Mouse (Mus musculus) thymus, adult 2 months (tissue): ENCODE results near the gene Tex48. TPM values are rescaled to one million over a fixed set of nuclear protein-coding genes. Genes with fewer than 3 reads are reported as not detected.

Source experiments
- DNase-seq: peaks from one replicate; pipeline ENCODE4 v3.0.0; 2021
- H3K27ac ChIP-seq: fragments of 200-500 bp; 2 replicates; pipeline ENCODE4 v1.5.1; 2012; ENCODE audit warnings: low read length, control low read depth; ENCODE audit not compliant: control insufficient read depth, insufficient read depth
- H3K27me3 ChIP-seq: fragments of 200-500 bp; 2 replicates; pipeline ENCODE4 v1.6.1; 2012; ENCODE audit warnings: mild to moderate bottlenecking, low read length, moderate library complexity, mixed read lengths; ENCODE audit not compliant: control insufficient read depth, insufficient read depth
- H3K36me3 ChIP-seq: fragments of 200-500 bp; 2 replicates; pipeline ENCODE4 v1.6.1; 2012; ENCODE audit warnings: mild to moderate bottlenecking, low read length, moderate library complexity; ENCODE audit not compliant: control insufficient read depth, insufficient read depth
- H3K4me1 ChIP-seq: fragments of 200-500 bp; replicated peaks from 2 replicates; pipeline ENCODE4 v1.6.1; 2012; ENCODE audit warnings: low read length; ENCODE audit not compliant: control insufficient read depth, insufficient read depth
- H3K4me3 ChIP-seq: fragments of 200-500 bp; 2 replicates; pipeline ENCODE4 v1.5.1; 2012; ENCODE audit warnings: mild to moderate bottlenecking, low read length, control low read depth, moderate library complexity; ENCODE audit not compliant: control insufficient read depth, insufficient read depth
- CTCF ChIP-seq: fragments of 200-500 bp; IDR thresholded peaks from 2 replicates; pipeline ENCODE4 v1.5.1; 2012; ENCODE audit warnings: mild to moderate bottlenecking, control low read depth, low read length, moderate library complexity, borderline replicate concordance; ENCODE audit not compliant: control insufficient read depth, poor library complexity, insufficient read depth; ENCODE audit errors: extremely low read depth
- WGBS: fragments of 180-500 bp; shearing (Covaris S2); methylation state at CpG from one replicate; pipeline ENCODE4 v1.1.7; 2018; 5-methylcytosine and 5-hydroxymethylcytosine counted together
- polyA plus RNA-seq: library from polyadenylated mRNA; depleted of rRNA; stranded (reverse); fragments of >200 nt; gene quantifications from 2 replicates; pipeline ENCODE4 v1.2.3, GENCODE M21; 2012; rRNA removed

Gene Tex48
- polyA plus RNA-seq, 1 experiment = 0.28 TPM

DNA sequence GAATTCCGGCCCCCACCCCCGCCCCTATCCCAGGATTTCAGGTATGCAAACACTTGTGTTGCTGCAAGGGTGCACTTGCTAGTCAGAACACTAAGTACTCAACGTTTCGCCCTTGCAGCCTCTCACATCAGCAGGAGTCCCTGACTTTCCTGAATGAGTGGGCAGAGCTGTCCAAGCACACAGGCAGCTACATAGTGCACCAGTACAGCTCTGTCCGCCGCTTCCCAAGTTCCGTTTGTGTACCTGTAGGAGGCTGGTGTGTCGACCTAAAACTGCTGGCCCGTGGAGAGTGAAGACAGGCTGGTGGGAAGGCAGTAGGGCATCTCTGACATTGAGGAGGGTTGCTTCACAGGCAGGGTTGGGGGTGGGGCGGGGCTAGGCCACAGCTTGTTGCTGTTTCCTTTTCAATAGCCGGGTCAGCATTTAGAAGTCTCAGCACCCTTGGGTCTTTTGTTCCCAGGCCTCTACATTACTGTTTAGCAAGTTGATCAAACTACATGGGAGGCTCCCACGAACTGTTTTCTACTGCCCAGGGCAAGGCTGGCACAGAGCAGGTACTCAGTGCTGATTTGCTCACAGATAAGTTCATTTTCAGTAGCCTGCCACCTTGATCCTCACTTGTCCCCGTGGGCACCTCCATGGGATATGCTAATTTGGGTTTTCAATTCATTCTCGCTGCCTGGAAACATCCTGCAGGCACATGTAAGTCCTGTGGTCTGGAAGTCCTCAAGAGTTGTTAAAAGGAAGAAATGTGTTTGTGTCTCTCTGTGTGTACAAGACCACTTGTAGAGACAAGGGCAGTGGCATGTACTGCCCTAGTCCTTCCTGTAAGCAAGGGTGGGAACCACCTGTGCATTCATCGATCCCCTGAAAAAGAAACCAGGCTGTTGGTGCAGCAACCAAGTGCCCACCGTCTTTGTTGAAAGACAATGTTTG lies 64.8 kb downstream of the Tex48 start:
- TF ChIP-seq CTCF = no peak
- no peaks in the 10 kb centered on the region for H3K27me3 ChIP-seq
- H3K27ac ChIP-seq = no peak overlapping the region
- no peak overlapping the region for H3K4me3 ChIP-seq
- DNase-seq = no peak
- H3K4me1 ChIP-seq = peaks cover 45% of the 10 kb centered on the region
- 55% methylated on average over 16 of the region's 16 CpGs for WGBS
- H3K36me3 ChIP-seq = peaks cover 6% of the 10 kb centered on the region

Other genes with a start within 250 kb of the Tex48 start
- gene Akna, start 219.1 kb downstream of the Tex48 start, polyA plus RNA-seq = 76.6 and 92.4 TPM in 2 replicates
- gene Whrn, start 126.4 kb downstream of the Tex48 start, polyA plus RNA-seq = 132 and 204 TPM in 2 replicates
- 39.4 and 41.5 TPM in 2 replicates for gene Atp6v1g1, start 77.7 kb downstream of the Tex48 start, polyA plus RNA-seq
- gene Tmem268, start 63.6 kb downstream of the Tex48 start, polyA plus RNA-seq = 15.7 and 20.9 TPM in 2 replicates
- gene Gm11213, start 17.2 kb downstream of the Tex48 start, polyA plus RNA-seq = not detected in 2 replicates
- not detected in 2 replicates for gene Gm11214, start 41.0 kb upstream of the Tex48 start, polyA plus RNA-seq
- gene Tnfsf15, start 122.7 kb upstream of the Tex48 start, polyA plus RNA-seq = 0.24 and 0.27 TPM in 2 replicates
- 0.91 and 1.3 TPM in 2 replicates for gene Tnfsf8, start 238.9 kb upstream of the Tex48 start, polyA plus RNA-seq